Mouse (Mus musculus): ENCODE measurements at regions not wholly inside any gene's neighbourhood (a gene's known extent, or its start where the extent isn't known, plus 50 kb on each side); places are given as distances from the start of the nearest gene placed in this dataset.

GRCm38 (mm10) chr4:125358356-125358755 is 132.1 kb upstream of the Grik3 start:
- intact Hi-C loops (cut with DNase I), result no loop called here
- no peak for DNase-seq (ENCODE audit: extremely low spot score in 1 of 2, low spot score in 2 of 2)

GRCm38 (mm10) chr4:125356441-125356840 is 134.1 kb upstream of the Grik3 start:
- DNase-seq (ENCODE audit: extremely low spot score in 1 of 2, low spot score in 2 of 2), result peak; percentile 37 to 44
- intact Hi-C loops (cut with DNase I), result no loop called here

DNA sequence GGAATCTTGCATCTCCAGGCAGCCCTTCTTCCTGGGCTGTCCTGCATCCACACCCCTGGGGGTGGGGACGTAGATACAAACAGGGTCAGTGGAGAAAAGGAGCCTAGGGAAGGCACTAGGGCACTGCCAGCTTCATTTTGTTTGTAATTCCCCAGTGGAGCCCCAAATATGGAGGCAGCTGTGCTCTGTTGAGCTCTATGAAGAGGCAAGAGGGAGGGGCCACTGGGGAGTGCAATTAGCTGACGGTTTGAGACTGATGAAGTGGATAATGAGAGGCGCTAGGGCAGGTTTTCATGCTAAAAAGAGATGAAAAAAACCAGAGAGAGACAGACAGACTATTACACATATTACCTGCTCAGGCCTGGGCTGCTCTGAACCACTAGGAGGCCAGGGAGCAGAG is 135.8 kb upstream of the Grik3 start:
- intact Hi-C loops (cut with DNase I), result no loop called here

DNA sequence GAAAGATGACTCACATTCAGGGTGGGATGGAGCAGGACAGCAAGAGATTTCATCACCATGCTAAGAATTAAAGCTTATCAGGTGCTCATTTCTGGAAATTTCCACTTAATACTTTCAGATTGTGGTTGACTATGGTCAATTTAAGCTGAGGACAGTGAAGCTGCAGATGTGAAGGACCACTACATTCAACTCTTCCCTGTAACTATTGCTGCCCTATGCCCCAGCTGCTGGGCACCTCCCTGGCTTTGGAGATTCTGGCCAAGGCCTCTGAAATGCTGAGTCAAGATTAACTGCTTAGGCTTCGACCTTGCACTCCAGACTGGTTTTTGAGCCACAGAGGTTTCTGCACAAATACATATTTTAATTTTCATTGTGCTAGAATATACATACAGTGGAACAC is 140.4 kb upstream of the Grik3 start:
- intact Hi-C loops (cut with DNase I), result no loop called here
- DNase-seq (ENCODE audit: extremely low spot score in 1 of 2, low spot score in 2 of 2), result no peak

More for the DNA sequence above, 135.8 kb upstream of the Grik3 start:
- no peak for DNase-seq (ENCODE audit: extremely low spot score in 1 of 2, low spot score in 2 of 2)

GRCm38 (mm10) chr4:125339056-125339455 is 151.4 kb upstream of the Grik3 start:
- DNase-seq (ENCODE audit: extremely low spot score in 1 of 2, low spot score in 2 of 2), result no peak
- intact Hi-C loops (cut with DNase I), result no loop called here

DNA sequence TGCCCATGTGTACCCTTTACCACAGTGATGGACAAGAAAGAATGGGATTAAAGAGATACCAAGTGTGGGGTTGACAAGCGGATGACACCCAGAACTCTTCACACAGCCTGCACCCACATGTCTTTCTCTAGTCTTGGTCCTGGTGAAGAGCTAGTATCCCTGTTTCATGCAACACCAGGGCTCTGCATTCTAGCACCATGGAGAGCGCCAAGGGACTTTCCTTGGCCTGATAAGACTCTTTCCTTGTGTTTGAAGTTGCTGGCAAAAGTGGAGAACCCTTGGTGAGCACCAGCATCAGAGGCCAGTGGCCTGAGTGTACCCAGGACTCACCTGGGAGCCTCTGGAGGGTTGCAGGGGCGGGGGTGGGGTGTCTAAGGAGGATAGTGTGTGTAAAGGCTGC is 161.7 kb upstream of the Grik3 start:
- intact Hi-C loops (cut with DNase I), result no loop called here
- DNase-seq (ENCODE audit: extremely low spot score in 1 of 2, low spot score in 2 of 2), result no peak

GRCm38 (mm10) chr4:125324495-125324894 is 166.0 kb upstream of the Grik3 start:
- no peak for DNase-seq (ENCODE audit: extremely low spot score in 1 of 2, low spot score in 2 of 2)
- intact Hi-C loops (cut with DNase I), result no loop called here

DNA sequence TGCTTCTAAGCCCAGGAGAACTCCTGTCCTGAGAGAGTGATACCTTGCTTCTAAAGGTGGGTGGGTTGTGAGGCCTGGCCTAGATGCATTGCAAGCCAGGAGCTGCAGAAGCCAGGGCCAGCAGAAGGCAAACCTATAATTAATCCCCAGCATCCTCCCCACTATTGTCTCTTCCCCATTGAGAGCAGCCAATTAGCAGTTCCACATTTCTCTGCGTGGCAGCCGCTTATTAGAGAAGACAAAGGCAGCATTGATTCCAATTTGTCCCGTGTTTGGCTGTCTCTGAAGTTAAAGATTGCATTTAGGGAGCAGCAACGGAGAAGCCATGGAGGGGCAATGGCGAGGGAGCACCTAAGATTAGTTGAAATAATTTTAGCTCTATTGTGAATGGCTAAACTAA is 171.2 kb upstream of the Grik3 start:
- no peak for DNase-seq (ENCODE audit: extremely low spot score in 1 of 2, low spot score in 2 of 2)
- intact Hi-C loops (cut with DNase I), result no loop called here

DNA sequence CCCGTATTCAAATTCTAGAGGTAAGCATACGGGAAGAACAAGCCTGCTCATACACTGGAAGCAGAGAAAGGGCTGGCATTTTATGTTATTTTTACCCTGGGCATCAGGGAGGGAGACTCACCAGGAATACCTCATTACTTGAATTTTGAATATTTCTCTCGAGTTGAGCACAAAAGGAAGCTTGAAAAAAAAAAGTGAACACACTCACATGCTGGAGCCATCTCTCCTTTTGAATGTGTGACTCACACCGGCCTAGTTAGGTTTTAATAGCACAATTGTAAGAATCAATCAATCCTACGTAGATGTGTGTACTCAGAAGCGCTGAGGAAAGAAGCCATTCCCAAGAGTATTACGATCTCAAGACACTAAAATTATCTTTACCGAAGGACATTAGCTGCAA is 172.2 kb upstream of the Grik3 start:
- DNase-seq (ENCODE audit: extremely low spot score in 1 of 2, low spot score in 2 of 2), result no peak
- intact Hi-C loops (cut with DNase I), result no loop called here

GRCm38 (mm10) chr4:125316876-125317275 is 173.6 kb upstream of the Grik3 start:
- DNase-seq (ENCODE audit: extremely low spot score in 1 of 2, low spot score in 2 of 2), result peak in 1 of 2 experiments; percentile 56
- intact Hi-C loops (cut with DNase I), result no loop called here

DNA sequence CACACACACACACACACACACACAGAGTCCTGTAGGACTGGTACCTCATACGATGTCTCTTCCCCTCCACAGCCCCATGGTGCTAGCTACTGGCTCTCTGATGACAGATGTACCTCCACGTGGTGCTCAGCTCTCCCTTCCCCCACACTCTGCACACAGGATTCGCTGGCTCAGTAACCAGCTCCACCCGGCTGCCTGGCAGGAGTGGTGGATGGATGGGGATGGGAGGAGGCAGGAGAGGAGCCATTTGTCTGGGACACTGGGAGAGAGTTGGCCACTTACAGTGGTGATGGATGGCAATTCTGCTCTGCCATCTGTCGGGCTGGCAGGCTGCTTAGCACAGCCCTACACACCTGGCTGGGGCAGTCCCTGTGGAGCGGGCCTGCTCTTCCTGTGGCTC is 174.7 kb upstream of the Grik3 start:
- peak; percentile 34 to 60 for DNase-seq (ENCODE audit: extremely low spot score in 1 of 2, low spot score in 2 of 2)
- intact Hi-C loops (cut with DNase I), result no loop called here

GRCm38 (mm10) chr4:125313892-125314291 is 176.6 kb upstream of the Grik3 start:
- intact Hi-C loops (cut with DNase I), result no loop called here
- DNase-seq (ENCODE audit: extremely low spot score in 1 of 2, low spot score in 2 of 2), result no peak

- DNase-seq (ENCODE audit: extremely low spot score in 1 of 2, low spot score in 2 of 2), result no peak
- intact Hi-C loops (cut with DNase I), result no loop called here
These were observed 177.2 kb upstream of the Grik3 start for GRCm38 (mm10) chr4:125313252-125313651.

DNA sequence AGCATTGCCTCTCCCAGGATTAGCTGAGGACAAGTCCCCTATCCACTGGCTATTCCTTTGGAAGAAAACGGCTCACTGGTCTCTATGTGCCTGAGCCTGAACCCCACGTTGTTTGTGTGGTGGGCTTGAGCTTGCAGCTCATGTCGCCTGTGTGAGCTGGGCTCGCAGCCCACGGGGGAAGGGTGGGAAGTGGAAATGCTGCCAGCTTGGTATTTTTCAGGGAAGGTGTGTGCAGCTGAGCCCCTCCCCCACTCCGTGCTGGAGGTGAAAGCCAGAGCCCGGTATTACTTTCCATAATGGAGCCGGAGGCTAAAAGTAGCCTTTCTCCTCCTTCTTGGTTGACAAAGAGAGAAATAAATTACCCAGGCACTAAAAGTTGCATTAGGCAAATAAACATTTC is 180.5 kb upstream of the Zc3h12a start:
- no peak for DNase-seq (ENCODE audit: extremely low spot score in 1 of 2, low spot score in 2 of 2)
- intact Hi-C loops (cut with DNase I), result no loop called here

GRCm38 (mm10) chr4:125305766-125306165 is 178.1 kb upstream of the Zc3h12a start:
- intact Hi-C loops (cut with DNase I), result no loop called here
- no peak for DNase-seq (ENCODE audit: extremely low spot score in 1 of 2, low spot score in 2 of 2)

- intact Hi-C loops (cut with DNase I), result no loop called here
- no peak for DNase-seq (ENCODE audit: extremely low spot score in 1 of 2, low spot score in 2 of 2)
These were observed 175.0 kb upstream of the Zc3h12a start for GRCm38 (mm10) chr4:125302660-125303059.

DNA sequence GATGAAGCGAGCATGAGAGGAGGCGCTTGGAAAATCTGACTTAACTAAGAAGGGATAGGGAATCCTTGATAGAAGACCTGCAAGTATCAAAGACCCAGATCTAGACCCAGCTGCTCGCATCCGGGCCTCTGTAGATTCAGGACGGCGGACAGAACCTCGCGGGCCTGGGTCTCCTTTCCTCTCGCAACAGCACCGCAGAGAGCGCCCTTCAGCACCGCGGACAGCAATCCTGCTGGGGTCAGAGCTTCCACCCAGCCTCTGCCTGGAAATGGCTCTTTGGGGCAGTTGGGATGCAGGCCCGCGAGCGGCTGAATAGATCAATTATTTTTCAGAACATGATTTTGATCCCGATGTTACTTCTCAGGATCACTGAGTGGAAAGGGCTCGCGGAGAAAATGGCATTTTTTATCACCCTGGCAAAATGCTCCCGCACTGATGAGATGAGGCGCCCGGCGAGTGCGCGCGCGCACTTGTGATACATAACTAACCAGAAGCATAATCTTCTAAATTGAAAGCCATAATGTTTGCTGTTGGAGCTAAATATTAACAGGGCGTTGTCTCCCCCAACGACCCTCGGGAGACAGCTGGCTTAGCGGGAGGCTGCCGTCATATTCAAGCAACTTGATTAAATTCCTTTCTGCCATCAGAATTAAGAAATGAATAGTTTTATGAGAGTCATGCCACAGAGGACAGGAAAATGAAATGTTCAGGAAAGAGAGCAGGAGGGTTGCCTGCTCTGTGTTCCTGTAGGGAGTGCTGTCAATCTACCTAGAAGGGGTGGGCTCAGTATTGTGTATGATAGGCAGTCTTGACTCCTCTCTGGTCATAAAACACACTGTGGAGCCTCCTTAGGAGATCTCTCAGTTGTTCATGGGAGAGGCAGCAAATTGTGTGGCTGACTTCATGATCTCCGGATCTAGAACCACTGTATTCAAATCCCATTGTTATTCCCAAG is 173.1 kb upstream of the Zc3h12a start:
- peak in 1 of 2 experiments; percentile 82 for DNase-seq (ENCODE audit: extremely low spot score in 1 of 2, low spot score in 2 of 2)
- intact Hi-C loops (cut with DNase I), result no loop called here

DNA sequence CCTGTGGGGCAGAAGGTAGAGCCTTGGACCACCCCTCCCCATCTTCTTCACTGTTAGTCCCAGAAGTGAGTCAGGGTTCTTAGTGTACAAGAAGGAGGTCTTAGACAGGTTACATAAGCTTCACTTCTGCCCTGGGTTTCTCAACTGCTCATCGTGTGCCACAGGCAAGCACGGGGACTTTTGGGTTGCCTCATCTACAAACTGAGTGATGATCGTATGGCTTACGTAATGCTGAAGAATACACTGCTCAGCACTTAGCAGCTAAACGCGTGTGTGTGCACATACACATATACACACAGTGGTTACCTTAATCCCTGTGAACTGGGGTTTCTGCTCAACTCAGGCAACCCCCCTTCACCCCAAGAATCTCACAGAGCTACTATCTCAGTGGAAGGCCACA is 163.1 kb upstream of the Zc3h12a start:
- no peak for DNase-seq (ENCODE audit: extremely low spot score in 1 of 2, low spot score in 2 of 2)
- intact Hi-C loops (cut with DNase I), result no loop called here

DNA sequence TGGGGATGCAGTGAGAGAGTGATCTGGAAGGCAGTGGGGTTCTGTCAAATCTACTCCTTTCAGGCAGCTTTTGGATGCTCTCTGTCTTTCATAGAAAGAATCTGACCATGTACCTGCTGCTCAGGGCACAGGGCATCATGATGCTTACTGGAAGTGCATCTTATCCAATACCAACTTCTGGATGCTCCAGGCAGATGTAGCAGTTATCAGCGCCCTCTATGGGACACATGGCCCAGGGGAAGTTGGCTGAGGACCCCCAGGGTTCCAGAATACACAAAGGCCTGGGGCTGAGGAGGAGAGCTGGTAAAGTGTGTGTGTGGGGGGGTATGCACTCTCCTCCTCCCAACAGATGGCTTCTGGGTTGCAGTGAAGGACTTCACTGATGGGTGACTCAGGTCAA is 162.1 kb upstream of the Zc3h12a start:
- intact Hi-C loops (cut with DNase I), result no loop called here
- DNase-seq (ENCODE audit: extremely low spot score in 1 of 2, low spot score in 2 of 2), result no peak

GRCm38 (mm10) chr4:125289031-125289449 is 161.4 kb upstream of the Zc3h12a start:
- intact Hi-C loops (cut with DNase I), result no loop called here
- peak; percentile 56 to 60 for DNase-seq (ENCODE audit: extremely low spot score in 1 of 2, low spot score in 2 of 2)

DNA sequence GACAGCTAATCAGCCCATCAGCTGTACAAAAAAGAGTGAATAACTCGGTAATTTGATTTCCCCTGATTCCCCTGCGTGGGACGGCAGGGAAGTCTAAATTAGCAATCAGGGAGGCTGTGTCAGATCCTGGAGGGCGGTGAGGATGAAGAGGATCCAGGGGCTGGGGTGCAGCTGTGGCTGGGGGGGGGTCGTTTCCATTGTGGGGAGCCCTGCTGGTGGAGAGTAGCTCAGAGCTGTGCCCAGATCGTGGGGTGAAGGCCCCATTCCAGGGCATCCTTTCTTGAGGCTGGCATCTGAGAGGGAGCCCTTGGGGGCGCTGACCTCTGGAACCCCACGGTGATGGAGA is 155.3 kb upstream of the Zc3h12a start:
- intact Hi-C loops (cut with DNase I), result no loop called here
- DNase-seq (ENCODE audit: extremely low spot score in 1 of 2, low spot score in 2 of 2), result no peak
